Mouse (Mus musculus) megakaryocyte, embryonic 14.5 days (primary cell): Measurements from ENCODE around the gene Platr25.
"Not testable (repeated sequence)": the region's sequence is repeated elsewhere in the genome, so short reads cannot be mapped to it uniquely, and the experiment has no call there.

Experiments used
- FLI1 ChIP-seq: IDR thresholded peaks from 2 replicates; pipeline ENCODE4 v1.6.1; 2012; ENCODE audit warnings: low read length, inconsistent platforms, mixed read lengths
- GATA1 ChIP-seq: IDR thresholded peaks from 3 replicates; pipeline ENCODE4 v1.6.1; 2012; ENCODE audit warnings: mixed read lengths, low read length, inconsistent platforms, borderline replicate concordance

DNA sequence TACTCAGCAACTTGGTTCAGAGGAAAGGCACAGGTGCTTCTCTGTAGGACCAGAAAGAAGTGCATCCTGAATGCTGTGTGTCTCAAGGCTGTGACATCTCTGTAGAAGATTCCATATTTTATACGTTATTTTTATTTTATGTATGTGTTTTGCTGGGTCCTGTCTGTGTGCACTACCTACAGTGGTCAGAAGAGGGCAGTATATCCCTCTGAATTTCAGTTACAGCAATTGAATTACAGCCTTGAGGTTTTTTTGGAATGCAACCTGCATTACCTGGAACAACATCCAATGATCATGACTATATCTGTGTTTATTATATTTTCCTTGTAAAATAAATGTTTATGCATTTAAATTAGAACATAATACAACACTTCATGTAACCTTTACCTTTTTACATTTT lies 133.4 kb downstream of the Platr25 start:
- not testable (repeated sequence) for TF ChIP-seq GATA1, FLI1
